Mouse (Mus musculus) CD8-positive naive resting alpha-beta T cell, adult 2 months (primary cell): Measurements from ENCODE around the gene Gm15013.
"Not testable (repeated sequence)": the region's sequence is repeated elsewhere in the genome, so short reads cannot be mapped to it uniquely, and the experiment has no call there.

Source experiments
- DNase-seq, 2 experiments: peaks; one replicate each; pipeline ENCODE4 v3.0.0; 2022; ENCODE audit warnings: low read depth in 2 of 2, low spot score in 2 of 2

Gm15013 gene

DNA sequence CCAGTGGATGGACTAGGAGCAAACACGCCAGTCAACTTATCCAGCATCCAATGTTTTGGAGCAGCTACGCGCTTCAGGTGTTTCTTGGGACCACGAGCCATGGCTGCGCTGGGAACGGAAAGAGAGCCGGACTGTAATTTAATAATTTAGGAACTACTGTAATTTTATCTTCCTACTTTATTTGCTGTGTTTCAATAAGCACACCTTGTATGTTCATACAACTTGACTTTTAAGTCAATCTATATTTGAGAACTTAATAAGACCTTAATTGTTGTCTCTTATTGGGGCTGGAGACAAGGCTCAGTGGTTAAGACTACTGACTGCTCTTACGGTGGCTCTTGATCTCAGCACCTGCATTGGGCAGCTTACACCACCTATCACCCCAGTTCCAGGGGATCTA is at the start of gene Gm15013:
Gm15013 (minus strand) TSS at position 101 of the 400 bp plus-strand sequence.
- DNase-seq, result no peak

DNA sequence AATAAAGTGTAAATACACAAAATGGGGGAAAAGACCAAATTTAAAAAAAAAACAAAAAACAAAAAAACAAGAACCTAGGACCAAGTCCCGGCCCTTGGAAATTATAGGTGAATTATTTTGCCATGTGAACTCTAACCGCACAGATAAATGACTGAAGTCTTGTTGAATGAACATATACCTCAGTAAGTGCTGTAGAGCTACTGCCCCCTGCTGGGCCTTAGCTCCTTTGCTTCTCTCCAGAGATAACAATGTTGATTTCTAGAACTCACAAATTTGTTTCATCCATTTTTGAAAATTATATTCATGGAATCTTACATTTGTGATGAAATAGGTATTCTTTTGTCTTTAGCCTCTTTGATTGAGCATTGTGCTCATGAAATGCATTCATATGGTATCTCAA is 48.3 kb upstream of the Gm15013 start:
- peak in 1 of 2 experiments; percentile 9 for DNase-seq

DNA sequence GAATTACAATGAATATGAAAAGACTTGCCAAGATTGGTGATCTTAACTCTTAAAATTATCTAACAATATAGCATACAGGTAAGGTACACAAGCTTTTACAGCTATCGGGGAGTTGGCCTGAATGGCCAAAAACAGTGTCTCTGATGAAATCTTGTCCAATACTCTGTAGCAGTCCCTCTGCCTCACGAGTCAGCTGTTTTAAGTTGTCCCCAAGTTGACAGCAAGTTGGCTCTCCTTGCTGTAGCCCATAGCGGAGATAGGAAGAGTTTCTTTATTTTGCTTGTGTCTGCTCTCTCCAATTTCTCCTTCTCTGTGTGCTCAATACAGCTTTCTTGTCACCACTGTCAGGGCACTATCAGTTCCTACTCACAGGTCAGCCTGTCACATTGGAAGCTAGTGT is 44.4 kb upstream of the Gm15013 start:
- not testable (repeated sequence) for DNase-seq

DNA sequence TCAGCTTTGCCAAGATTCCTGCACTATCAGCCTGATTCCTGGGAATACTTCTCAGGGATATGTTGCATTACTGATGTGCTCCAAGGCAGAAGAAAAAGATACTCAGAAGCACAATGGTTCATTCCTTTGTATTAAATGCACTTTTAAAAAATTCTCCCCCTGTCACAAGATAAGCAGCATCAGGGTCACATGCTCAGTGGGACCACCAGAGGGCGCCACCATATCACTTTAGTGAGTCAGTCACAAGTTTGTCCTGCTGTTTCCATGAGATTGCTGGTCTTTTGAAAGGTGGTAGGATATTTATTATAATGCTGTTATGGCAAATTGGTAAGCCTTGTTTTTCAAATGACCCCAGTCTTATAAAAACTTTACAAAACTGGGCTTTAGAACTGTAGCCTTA is 37.6 kb upstream of the Gm15013 start:
- peak; percentile 1 to 16 for DNase-seq

DNA sequence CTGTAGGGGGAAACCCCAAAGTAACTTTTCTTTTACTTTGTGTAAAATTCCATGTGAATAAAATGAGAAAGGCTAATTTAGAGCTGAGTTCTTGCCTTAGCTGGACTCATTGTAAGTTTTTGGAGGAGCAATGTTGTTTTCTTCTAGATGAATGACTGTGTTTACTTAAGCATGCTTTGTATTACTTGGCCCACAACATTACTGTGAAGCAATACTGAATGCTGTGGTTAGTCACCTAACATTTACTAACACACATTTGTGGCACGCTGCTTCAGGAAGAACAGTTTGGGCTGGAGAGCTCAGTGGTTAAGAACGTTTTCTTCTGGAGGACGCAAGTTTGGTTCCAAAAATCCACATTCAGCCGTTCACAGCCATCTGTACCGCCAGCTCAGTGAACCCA is 22.8 kb upstream of the Gm15013 start:
- no peak for DNase-seq

DNA sequence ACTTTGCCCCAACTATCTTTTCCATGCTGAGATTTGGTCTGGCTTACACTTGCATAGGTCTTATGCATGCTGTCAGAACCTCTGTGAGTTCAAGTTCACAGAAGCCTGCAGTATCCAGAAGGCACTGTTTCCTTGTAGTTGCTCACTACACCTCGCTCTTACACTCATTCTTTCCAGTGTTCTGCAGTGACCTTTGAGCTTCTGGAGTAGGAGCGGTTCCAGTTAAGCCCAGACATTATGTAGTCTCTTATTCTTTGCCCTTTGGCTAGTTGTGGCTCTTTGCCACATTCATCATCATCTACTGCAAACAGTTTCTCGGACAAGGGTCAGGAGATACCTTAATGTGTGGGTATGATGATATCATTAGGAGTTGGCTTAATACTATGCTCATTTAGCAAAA is 16.3 kb upstream of the Gm15013 start:
- DNase-seq, result no peak

DNA sequence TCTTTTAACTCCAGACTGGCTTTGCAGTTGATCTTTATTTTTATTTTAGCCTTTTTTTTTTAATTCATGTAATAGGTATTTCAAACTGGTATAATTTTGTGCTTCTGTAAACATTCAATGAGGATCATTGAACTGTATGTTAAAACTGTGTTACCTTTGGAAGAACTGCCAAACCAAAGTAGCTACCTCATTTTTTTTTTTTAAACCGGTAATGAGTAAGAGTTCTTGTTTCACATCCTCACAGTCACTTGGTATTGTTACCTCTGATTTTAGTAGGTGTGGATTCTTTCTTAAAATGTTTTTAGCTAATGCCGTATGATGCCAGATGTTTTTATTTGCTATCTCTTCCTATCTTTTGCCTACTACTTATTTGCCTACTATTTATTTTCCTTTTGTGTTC is 8.1 kb upstream of the Gm15013 start:
- no peak for DNase-seq

DNA sequence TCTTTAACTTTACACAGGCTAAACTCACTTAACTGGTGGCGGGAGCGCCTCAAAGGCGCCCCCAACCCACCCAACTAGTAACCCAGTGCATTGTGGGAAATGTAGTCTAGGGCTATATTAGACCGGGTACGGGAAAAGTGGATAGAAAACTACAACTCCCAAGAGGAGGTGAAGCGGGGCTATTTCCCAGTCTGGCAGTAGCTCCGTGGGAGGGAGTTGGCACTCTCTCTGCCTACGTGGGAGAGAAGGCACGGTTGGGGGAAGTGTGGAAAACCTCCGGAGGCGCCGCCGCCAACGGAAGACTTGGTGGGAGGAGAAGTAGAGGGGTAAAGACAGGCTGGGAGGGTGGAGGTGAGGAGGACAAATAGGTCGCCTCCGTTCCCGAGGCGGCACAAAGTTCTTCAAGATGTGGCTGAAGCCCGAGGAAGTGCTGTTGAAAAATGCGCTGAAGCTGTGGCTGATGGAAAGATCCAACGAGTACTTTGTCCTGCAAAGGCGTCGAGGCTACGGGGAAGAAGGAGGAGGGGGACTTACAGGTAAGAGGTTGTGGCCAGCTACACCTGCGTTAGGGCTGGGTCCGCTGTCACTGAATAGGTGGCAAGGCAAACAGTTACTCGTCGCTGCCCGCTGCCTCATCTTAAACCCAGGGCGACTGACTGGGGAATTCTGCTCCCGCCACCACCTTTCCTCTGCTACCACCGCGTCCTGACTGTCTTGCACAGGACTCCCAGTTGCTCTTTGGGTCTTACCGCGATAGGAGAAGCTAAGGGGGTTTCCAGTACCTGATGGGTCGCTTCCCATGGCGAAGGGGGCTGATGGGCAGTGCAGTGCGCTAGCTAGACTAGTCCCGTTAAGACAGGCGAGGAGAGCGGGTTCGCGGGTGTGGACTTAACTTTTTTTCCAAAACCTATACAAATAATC is 29.2 kb downstream of the Gm15013 start, which contains the start of gene Tbc1d8b:
Tbc1d8b (plus strand) TSS at position 222 of the 921 bp plus-strand sequence.
- peak; percentile 34 to 62 for DNase-seq

DNA sequence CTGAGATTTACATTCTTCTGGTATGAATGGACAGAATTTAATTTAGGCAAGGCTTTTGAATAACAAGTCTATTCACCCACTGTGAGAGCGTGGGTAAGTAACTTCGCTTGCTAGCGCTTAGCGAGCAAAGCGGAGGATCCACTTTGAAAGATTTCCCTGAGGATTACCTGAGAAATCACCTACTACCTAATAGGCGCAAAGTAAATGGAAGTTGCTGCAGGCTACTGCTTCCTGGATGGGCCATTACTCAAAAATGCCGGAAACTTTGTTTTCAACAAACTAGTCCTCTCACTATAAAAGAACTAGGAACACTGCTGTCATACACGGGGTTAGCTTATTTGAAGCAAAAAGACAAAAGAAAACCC is 29.9 kb downstream of the Gm15013 start:
- no peak for DNase-seq

DNA sequence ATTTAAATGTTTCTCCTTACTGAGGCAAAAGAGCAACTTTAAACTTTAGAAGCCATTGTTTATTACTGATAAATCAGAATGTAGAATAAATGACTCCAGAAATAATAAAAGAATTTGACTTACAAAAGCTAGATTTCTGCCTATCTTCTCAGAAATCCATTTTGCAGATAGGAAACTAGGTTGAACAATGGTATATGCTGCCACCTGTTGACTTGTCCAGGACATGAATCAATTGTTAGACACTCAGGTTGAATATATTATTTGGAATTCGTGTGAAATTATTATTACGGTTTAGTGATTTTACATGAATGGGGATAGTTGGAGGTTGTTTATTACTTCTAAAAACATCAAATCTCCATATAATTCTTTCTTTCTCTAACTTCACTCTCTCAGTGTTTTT is 48.5 kb downstream of the Gm15013 start:
- DNase-seq, result no peak
